Mouse (Mus musculus) adipocyte (in vitro differentiated cells): ENCODE measurements at regions not wholly inside any gene's neighbourhood (a gene's known extent, or its start where the extent isn't known, plus 50 kb on each side); places are given as distances from the start of the nearest gene placed in this dataset.

Experiments
- DNase-seq: peaks from one replicate; pipeline ENCODE4 v3.0.0-alpha.2; 2016; ENCODE audit warnings: low spot score

DNA sequence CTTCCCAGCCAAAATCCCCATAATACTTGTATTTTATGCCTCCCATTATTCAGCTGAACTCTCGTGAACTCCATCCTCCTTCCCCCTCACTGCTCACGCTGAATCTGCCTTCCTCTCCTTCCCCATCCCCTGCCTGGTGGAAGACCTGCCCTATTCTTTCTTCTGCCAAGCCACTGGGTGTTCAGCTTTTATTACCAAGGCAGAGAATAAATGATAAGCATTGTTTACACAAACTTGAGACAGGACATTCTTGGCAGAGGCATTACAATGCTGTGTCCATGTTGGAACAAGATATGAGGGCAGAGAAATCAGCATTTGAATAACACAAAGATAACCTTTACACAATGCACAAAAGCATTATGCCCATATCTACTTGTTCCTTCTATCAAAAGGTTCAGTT lies 80.2 kb downstream of the Dhrs2 start:
- DNase-seq = no peak

DNA sequence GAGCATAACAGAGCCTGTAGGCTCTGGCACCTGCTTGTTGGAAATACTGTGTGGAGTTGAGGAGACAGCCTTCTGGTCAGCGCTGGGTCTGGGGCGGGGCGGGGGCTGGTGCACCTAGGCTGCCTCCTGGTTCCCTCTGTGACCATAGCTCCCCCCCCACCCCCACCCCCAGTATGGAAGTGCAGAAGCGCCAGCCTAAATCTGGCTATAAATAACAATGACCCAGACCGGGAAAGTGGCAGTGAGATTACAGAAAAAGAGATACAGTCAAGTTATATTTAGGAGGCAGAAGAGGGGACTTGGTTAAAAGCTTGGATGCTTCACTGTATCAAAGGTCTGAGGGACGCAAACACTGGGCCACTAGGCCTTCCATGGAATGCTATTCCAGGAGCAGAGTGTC lies 91.8 kb downstream of the Dhrs2 start:
- no peak for DNase-seq

DNA sequence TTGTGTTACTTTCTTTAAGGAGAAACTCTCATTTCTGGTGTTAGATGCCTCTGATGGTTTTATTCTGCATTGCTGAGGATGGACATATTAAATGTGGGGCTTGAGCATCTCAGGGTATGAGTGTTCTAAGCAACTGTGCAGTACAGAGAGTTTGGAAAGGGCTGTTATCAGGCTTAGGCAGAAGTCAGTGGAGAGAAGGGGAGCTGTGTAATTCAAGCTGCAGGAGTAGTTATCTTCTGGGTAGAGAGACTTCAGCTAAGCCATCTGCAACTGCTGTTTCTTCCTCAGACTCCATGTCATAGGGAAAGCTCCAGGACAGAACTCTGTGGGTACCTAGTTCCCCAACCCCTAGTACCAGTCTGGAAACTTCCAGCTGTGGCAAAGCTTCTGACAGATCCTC lies 102.1 kb downstream of the Dhrs2 start:
- no peak for DNase-seq

DNA sequence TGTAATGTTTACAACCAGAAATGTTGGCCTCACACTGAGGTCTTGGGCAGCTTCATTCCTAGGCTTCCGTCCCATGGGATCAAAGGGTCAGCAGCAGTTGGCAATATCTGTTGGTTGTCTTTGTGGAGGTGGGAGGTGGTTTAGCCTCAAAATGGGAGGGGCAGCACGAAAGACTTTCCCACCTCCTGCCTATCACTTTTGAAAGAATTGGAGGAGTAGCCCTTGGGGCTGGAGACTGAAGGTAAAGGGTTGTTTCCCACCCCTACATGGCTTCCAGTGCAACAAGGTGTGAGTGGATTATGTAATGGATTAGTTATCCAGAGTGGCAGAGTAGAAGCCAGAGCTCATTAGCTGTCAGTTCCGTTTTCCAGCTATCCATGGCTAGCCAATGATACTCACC lies 102.5 kb downstream of the Dhrs2 start:
- DNase-seq = no peak

DNA sequence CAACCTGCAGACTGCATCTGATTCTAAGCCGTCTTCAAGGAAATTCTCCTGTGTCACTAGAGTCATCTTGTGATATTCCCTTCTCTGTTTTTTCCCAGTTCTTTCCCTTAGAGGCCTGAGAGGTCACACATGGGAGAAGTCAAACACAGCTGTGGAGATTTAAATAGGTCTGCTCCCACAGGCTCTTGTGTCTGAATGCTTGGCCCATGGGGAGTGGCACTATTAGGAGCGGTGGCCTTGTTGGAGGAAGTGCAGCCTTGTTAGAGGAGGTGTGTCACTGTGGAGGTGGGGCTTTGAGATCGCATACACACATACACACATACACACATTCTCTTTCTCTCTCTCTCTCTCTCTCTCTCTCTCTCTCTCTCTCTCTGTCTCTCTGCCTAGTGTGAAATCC lies 112.0 kb downstream of the Dhrs2 start:
- no peak for DNase-seq

DNA sequence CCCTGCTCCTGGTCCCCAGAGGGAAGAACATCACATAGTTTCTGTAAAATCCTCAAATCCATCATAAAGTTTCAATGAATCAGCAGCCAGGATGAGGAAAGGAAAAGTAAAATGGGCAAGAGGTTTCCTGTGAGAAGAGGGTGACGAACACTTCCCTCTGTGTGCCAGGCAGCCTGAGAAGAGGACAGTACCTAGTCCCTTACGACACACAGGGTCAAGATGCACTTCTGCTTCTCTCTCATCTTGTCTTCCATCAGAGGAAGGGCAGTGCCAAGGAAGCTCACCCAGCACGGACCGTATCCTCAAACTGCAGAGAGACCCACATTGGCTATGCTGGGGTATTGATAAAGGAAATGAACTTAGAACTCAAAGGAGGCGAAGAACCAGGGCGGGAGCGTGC lies 112.5 kb downstream of the Dhrs2 start:
- no peak for DNase-seq

DNA sequence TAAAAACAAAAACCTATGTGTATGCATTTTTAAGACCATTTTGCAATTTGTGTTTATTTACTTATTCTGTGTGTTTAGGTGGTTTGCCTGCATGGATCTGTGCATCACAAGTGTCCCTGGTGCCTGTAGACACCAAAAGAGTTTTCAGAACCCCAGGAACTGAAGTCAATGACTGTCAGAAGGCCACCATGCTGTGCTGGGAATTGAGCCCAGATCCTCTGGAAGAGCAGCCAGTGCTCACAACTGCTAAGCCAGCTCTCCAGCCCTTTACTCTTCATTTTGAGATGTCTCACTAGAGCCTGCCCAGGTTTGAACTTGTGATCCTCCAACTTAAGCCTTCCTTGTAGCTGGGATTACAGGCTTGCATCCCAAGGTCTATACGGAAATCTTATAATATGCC lies 113.8 kb downstream of the Dhrs2 start:
- no peak for DNase-seq

DNA sequence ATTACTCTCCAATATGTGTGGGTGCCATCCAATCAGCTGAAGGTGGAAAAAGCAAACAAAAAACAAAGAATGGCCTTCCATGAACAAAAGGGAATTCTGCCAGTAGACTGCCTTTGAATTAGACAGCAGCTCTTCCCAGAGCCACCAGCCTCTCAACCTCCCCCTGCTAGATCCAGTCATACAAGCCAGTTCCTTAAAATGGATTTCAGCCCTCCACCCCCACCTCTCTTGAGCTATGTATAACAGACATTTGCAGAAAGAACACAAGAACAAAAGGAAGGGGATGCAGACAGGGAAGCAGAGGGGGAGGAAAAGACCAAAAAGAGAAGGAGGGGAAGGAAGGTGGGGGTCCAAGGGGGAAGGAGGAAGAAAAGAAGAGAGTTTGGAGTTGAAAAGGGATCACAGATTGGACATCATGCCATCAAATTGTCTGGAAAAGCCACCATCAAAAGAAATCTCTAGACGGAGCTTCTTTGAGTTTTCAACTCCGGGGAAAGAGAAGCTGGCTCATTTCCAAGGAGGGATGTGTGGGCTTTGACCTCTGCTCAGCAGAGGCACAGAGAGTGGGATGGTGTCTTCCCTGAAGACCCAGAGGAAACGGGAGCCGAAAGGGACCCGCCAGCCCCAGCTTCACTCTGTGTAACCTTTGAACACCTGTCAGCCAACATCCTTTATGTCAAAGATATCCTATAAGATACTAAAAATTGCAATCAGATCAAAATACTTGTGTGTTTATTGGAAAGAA lies 114.8 kb downstream of the Dhrs2 start:
- DNase-seq = no peak

DNA sequence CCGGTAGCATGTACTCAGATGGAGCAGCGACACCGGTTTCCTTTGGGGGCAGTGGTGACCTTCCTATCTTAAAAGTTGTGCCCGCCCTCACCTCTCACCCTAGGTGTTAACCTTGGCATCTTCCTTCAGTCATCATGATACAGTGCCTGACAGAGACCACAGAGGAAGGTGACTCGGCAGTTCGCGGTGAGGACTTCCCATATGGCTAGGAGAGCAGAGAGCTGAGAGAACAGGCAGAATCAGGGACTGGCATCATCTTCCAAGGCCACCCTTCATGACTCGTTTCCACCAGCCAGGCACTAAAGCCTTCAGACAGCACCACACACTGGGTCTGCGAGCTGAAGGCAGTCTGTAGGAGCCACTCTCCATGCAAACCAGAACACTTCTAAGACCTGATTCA lies 116.2 kb downstream of the Dhrs2 start:
- no peak for DNase-seq

DNA sequence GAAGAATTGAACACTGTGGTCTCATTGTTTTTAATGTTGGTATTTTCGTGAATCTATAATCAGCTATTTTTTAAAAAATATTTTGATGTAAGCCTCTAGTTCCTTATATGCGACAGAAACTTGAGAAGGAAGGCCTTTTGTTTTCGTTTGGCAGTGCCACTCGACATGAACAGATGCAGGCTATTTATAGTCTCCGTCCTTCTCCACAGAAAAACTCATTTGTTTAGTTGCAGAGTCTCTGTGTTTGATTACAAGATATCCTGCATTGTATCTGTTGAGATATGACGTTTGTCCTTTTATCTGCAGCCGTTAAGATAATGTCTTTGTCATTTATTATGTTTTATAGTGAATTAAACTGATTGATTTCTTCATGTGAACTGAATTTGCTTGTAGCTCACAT lies 116.7 kb downstream of the Dhrs2 start:
- DNase-seq = no peak

DNA sequence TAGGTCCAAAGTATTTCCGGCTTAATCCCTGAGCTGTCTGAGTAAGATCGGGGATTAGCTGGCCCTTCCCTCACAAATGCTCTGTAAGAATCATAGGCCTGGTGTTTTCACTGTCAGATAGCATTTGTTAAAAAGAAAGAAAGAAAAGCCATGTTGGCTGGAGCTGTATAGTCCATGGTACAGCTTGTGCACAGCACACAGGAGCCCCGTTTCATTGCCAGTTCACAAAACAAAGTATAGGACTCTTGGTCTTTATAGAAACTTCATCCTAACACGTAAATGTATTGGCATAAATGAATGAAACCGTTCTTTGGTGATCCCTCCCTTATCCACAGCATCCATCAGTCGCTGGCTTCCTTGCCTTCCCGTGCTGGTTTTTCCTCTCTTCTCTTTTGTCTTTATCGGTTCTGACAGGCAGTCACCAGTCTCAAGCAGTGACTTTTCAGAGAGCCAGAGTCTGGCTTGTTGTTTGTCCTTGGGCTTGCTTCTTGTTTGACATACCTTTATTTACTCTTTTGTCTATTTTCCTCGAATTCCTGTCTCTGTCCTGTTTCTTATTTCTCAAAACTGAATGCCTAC lies 117.3 kb downstream of the Dhrs2 start:
- no peak for DNase-seq

DNA sequence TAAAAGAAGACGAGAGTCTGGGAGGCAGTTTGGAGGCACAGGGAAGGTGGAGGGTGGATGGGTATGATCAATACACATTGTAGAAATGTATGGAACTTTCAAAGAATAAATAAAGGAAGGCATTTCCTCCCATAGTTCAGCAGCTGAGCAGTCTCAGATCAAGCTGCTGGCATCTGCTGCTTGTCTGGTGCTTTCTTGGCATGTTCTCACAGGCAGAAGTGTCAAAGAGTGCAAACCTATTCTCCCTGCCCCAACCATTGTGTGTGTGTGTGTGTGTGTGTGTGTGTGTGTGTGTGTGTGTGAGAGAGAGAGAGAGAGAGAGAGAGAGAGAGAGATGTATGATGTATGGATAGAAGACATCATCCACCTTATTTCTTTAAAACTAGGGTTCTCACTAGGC lies 121.5 kb downstream of the Dhrs2 start:
- DNase-seq = no peak

DNA sequence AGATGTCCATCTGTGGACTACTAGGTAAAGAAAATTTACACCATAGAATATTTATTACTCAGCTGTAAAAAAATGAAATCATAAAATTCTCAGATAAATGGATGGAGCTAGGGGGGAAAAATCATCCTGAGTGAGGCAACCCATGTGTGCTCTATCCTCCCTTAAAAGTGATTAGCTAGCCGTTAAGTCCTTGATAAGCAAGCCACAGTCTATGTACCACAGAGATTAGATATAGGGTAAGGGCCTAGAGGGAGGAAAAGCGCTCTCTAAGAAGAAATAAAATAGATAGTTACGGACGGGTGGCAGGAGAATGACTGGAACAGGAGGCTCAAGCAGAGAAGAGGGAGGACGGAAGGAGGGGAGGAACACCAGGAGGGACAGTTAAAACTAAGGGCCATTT lies 122.1 kb downstream of the Dhrs2 start:
- no peak for DNase-seq

DNA sequence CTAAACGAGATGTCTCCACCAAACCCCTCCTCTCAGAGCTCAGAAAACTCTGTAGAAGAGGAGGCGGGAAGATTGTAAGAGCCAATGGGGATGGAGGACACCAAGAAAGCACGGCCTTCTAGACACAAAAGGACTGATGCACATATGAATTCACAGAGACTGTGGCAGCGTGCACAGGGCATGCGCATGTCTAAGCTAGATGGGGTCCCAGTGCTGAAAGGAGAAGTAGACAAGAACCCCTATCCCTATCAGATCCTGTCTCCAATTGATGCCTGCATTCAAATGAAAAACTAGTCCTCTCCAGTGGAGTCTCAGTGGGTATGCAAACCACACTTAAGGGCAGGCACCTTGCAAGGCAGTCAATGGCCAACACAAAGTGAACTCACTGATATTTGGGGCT lies 123.3 kb downstream of the Dhrs2 start:
- DNase-seq = no peak

DNA sequence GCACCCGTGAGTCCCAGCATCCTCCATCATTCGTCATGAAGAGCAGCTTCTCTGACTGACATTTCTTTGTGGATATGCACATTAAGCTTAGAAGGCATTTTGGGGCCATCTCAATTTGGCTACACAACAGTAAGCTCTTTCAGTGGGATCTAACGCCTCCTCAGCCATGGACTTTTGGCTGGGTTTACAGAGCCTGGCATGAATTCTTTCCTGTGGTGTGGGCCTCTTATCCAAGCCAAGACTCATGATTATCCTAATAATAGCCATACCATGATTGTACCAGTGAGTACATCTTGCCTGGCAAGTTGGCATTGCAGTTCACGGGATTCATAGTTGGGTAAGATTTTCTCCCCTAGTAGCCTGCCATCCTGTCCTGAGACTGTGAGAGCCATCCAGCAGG lies 126.3 kb downstream of the Dhrs2 start:
- DNase-seq = no peak

DNA sequence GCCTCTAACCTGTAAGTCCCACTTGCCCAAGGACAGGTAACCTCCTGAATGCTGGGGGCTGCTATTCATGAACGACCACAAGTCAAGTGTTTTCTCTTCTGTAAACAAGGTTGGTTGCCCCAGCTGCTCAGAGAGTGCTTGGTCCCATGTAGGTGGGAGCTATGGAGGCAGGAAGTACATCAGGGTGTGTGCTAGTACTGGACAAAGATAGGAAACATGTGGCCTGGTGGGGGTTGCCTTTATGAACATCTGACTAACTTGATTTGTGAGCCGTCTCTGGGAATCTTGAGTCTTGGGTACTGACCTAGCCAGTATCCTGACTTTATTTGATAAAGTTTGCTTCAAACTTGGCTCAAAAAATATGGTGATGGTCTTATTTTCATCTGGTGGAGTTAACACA lies 121.3 kb upstream of the Dhrs4 start:
- DNase-seq = no peak

DNA sequence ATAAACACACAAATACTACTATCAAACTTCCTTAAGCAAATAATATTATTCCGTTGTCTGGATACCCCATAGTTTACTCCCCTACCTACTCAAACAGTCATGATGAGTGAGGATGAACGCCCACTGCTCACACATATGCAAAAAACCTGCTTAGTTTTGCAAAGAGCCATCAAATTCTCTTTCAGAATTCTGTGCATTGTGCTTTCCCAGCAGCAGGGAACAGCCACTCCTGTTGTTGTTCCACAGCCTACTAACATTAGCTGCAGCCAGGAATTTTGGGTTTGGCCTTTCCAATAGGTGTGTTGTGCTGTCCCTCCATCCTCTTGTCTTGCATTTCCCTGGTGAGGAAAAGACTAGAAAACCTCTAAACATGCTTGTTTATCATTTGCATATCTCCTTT lies 120.1 kb upstream of the Dhrs4 start:
- DNase-seq = no peak

DNA sequence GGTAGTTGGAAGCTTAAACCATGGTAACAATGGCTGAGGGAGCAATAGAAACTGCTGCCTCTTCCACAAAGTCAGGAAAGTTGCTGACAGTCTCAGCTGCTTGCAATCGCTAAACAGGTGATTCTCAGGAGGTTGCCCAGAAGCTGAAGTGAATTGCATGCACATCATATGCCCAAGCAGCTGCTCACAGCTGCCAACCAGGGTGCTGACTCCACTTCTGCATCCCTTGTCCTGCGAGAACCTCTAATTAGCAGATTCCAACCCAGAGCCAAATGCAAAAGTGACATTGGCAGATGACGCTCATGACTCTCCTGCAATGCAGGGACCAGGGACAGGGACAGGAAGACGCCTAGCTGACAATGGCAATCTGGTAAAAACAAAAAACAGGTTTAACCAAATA lies 116.2 kb upstream of the Dhrs4 start:
- no peak for DNase-seq

DNA sequence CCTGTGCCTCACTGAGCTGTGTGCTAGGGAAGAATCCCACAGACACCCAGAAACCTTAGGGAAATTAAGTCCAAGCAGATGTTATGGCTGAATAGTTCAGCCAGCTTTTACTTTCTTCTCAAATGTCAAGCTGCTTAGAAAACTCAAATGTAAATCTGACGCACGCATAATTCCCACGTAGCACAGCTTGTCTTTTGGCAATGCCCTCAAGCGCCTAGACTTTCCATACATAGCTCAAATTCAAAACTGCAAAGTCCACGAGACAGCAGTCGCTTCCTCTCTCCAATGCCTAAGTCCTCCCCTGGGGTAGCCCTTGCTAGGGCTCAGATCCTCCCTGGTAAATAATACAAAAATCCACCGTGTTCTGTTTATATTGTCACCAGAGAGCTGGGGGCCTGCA lies 115.8 kb upstream of the Dhrs4 start:
- DNase-seq = no peak

DNA sequence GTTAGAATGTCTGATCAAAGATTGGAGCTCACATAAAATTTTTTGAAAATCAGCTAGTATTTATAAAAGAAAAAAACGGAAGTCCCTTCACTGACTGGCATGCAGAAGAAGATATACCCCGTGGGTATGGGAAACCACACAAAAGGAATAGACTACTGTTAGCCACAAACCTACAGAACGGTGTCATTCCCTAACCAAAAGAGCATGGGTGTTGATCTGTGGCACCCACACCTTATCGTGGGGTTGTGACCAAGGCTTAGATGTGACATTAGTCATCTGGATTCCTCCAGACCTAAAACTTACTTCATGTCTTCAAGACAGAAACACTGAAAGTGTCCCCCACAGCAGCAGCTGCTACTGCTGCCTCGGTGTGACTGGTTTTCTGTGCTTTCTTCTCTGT lies 108.2 kb upstream of the Dhrs4 start:
- DNase-seq = no peak

DNA sequence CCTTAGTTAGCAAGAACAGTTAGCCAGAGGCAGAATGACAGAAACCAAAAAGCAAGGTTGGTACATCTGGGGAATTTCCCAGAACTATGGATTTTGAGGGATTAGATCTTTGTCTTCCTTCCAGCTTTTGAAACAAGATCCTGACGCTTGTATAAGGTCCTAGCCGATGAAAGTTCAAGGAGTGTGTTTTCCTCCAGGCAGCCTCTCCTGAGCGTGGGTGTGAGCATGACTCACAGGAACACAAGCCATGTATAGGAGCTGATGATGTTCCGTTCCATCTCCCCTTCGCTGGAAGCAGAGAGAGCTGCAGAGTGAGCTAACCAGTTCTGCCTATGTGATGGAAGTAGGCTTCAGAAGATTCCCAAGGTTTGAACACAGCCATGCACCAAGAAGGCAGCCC lies 105.6 kb upstream of the Dhrs4 start:
- no peak for DNase-seq

DNA sequence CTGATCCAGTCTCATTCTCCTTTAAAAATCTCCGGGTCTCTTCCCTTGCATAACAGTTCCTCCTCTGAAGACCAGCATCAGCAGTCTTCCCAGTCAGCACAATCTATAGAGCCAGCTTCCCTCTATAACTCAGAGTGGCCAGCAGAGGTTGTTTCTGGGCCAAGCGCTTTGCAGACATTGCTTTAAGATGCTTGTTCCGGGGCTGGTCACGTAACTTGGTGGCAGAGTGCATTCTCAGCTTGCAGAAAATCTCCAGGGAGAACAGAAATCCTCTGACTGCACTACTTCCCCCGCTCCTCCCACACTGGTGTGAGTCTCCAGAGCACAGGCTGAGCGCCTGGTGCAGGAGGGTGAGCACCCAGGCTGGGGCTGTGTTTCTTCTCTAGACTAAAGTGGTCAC lies 91.8 kb upstream of the Dhrs4 start:
- DNase-seq = peak; percentile 7

DNA sequence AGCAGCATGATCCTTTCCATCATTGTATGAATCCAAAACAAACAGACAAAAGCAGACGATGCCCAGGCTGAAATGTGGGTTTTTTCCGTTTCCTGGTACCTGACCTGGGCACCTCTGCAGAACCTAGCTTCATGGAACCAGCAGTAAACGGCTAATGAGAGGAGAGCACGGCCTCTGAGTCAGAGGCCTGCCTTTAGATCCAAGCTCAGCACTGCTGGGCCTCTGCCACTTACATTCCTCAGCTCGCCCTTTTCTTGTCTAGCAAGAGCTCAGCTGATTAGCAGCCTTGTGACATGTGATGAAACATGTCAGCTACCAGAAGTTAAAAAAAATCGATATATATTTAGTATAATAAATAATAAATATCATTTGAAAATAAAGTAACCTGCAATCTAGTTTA lies 91.2 kb upstream of the Dhrs4 start:
- DNase-seq = peak; percentile 17

DNA sequence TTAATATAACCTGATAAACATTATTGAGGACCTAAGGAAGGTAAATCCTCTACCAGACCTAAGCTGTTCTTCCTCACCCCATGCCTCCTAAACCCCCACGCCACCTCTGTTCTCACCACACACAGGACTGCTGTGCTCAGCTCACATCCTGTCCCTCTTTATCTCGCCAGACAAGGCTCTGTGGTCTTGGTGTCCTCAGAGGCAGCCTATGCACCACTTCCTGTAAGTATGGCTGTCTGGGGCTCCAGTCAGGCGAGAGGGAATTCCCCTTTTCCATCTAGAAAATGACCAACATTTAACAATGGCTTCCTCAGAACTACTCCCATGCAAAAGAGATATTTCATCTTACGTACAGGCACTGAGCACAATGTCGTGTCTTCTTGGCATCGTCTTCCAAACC lies 86.2 kb upstream of the Dhrs4 start:
- no peak for DNase-seq
